Mouse (Mus musculus) embryonic fibroblast, embryonic 13.5 days (primary cell): Measurements from ENCODE around the gene Olfr476.

ENCODE experiments used
- CTCF ChIP-seq: IDR thresholded peaks from 2 replicates; pipeline ENCODE4 v1.5.1; 2011; ENCODE audit warnings: mild to moderate bottlenecking, control low read depth, low read length, moderate library complexity, borderline replicate concordance; ENCODE audit not compliant: insufficient read depth
- POLR2A ChIP-seq: IDR thresholded peaks from 2 replicates; pipeline ENCODE4 v1.6.1; 2011; ENCODE audit warnings: low read depth, mild to moderate bottlenecking, control low read depth, low read length, moderate library complexity

- TF ChIP-seq CTCF (no peak), POLR2A (no peak)
Observed at GRCm38 (mm10) chr7:107930146-107930545, 34.5 kb upstream of the Olfr476 start, which contains the start of gene Olfr473.
